Mouse (Mus musculus): ENCODE results near the gene Rpgrip1.

The Rpgrip1 gene

DNA sequence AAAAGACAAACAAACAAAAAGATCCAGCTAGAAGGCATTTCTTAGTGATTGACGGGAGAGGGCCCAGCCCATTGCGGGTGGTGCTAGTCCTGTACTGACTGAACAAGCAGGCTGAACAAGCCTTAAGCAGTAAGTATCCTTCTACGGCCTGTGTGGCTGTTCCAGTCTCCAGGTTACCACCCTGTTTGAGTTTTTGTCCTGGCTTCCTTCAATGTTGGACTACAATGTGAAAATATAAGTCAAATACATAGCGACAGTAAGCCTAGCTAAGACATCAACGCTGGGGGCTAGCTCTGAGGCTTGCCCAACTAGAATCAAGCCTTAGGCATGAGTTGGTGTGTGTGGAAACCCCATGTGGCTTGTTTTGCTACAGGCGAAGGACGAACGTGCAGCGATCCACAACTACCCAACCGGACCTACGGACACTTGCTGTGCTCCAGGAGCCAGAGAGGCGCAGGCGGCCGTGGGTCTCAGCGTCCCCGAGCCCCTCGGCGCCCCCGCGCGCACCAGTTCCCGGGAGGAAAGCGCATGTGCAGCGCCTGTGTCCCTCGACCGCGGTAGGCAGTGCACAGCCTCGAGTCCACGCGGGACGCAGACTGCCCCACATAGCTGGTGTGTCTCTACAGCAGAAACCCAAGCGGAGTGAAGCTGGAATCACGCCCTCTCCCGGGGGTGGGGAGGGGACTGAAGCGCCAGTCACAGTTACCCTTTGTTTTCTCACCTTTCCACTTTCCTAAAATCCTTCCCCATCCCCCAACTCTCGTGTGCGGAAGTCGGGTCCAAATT, 8.5 kb downstream of the Rpgrip1 start:
- no peak for DNase-seq (ENCODE audit: low read depth, low spot score)

GRCm38 (mm10) chr14:52120169-52120568, 9.7 kb downstream of the Rpgrip1 start:
- DNase-seq (ENCODE audit: low read depth, low spot score), result no peak

DNA sequence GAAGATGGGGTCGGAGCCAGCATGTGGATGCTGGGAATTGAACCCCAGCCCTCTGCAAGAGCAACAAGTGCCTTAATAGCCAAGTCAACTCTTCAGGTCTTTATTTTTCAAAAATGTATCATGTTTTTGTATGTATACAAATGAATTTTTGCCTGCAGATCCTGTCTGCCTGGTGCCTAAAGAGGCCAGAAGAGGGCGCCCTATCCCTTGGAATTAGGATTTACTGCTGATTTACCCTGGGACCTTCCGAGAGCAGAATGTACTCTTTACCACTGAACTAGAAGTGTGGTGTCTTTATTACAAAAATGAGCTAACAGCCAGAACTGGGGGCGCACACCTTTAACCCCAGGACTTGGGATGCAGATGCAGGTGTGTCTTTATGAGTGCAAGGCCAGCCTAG, 13.4 kb downstream of the Rpgrip1 start:
- peak; percentile 76 for DNase-seq (ENCODE audit: low read depth, low spot score)

DNA sequence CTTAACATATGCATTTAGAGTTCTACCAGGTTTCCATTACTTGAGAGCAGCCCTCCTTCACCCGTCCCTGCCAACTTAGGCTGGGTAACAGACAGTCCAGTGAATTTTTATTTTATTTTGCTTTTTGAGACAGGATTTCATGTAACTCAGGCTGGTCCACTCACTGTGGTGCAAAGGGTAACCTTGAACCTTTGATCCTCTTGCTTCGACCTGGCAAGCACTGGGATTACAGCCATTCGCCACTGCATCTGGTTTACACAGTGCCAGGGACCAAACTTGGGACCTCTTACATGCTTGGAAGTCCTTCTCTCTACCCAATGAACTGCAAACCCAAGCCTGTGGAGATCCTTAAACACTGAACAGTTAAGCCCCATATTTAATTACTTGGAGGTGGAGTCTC, 14.1 kb downstream of the Rpgrip1 start:
- no peak for DNase-seq (ENCODE audit: low read depth, low spot score)

- peak; percentile 66 for DNase-seq (ENCODE audit: low read depth, low spot score)
These were observed 23.1 kb downstream of the Rpgrip1 start for GRCm38 (mm10) chr14:52133584-52133983.

GRCm38 (mm10) chr14:52140577-52141444, 30.3 kb downstream of the Rpgrip1 start:
- DNase-seq (ENCODE audit: low read depth, low spot score), result peak; percentile 61

DNA sequence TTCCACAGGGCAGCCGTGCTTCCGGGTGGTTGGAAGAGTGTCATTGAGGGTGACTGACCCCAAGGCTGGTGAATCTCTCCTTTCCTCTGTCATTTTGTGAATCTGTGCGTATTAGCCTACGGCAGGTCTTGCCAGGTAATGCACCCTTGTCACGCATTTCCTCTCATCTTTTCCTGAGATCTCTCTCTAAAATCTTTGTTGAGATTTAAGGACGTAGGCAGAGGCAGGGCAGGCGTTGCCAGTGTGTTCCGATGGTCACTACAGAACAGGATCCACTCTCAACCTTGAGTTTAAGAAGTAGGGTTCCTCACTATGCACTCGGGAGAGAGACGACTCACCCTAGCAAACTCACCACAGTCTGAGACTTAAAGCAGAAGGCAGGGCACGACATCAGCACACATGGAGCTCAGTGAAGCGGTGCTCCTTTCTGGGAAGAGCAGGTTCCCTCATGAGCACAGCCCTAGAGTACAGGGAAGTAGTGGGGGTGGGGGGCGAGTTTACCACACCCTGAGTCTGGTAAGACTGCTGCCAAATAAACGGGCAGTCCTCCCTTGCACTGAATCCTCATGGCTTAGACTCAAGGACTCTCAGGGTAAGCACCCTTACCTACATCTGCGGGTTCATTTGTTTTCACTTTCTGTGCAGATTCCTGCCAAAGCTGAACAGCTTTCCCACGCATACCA, 31.1 kb downstream of the Rpgrip1 start:
- no peak for DNase-seq (ENCODE audit: low read depth, low spot score)

GRCm38 (mm10) chr14:52144165-52144564, 33.7 kb downstream of the Rpgrip1 start:
- DNase-seq (ENCODE audit: low read depth, low spot score), result no peak

DNA sequence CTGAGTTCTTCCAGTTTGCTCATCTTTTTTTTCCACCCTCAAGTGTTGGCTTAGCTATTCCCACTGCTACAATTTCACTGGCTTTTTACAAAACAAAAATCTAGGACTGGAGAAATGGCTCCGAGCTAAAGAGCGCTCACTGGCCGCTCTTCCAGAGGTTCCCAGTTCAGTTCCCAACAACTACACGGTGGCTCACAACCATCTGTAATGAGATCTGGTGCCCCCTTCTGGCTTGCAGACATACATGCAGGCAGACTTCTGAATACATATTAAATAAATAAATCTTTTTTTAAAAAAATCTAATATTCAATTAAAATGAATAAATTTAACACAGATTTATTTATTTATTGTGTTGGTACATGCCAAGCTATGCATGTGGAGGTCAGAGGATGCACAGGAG, 36.0 kb downstream of the Rpgrip1 start:
- peak; percentile 48 for DNase-seq (ENCODE audit: low read depth, low spot score)

DNA sequence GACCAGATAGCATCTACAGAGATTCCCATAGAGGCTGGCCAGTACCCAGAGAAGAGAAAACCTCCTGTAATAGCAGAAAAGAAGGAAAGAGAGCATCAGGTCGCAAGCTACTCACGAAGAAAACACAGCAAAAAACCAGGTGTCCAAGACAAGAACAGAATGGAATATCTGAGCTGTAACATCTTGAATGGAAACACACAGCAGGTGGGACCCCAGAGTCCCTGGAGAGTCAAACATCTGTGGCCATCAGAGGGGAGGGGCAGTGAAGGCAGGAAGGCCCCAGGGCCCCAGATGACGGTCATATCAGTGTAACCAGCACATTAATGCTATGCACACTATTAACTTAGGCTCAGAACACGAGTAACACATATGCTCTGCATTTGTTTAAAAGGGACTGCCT, 39.4 kb downstream of the Rpgrip1 start:
- DNase-seq (ENCODE audit: low read depth, low spot score), result peak; percentile 71

DNA sequence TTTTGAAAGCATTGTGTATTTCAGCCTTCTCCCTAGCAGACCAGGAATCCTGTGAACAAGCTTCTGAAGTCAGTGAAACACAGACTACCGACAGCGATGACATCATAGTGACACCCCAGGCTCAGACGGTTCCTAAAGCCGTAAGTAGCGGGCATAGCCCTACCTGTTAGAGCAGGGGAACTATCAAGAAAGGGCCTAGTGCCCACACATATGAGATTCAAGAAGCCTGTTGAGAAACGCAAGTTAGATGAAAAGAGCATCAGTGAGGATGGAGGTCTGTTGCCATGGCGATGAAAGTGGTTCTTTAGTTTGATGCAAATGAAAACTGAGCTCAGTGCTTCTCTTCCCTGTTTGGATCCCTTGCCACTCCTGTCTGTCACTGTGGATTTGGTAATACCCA, 41.7 kb downstream of the Rpgrip1 start:
- no peak for DNase-seq (ENCODE audit: low read depth, low spot score)

DNA sequence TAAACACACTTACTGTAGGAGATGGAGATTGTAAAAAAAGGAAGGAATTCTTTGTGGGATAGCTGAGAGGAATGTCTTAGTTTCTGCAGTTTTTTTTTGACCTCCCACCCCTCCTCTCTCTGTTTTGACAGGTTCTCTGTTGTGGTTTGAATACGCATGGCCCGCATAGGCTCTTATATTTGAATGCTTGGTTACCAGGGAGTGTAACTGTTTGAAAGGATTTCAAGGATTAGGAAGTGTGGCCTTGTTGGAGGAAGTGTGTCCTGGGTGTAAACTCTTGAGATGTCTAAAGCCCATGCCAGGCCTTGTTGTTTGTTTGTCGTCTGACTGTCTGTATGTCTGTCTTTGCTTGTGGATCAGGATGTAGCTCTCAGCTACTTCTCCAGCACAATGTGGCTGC, 42.1 kb downstream of the Rpgrip1 start:
- no peak for DNase-seq (ENCODE audit: low read depth, low spot score)

DNA sequence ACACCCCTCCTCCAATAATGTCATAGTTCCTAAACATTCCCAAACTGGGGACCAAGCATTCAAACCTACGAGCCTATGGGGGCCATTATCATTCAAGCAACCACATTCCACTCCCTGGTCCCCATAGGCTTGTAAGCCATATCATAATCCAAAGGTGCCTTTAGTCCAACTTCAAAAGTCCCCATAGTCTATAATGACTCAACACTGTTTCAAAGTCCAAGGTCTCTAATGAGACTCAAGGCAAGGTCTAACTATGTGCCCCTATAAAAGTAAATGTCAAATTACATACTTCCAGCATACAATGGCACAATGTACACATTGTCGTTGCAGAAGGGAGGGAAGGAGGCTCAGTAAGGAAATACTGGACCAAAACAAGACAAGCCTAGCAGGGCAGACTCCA, 44.5 kb downstream of the Rpgrip1 start:
- no peak for DNase-seq (ENCODE audit: low read depth, low spot score)

DNA sequence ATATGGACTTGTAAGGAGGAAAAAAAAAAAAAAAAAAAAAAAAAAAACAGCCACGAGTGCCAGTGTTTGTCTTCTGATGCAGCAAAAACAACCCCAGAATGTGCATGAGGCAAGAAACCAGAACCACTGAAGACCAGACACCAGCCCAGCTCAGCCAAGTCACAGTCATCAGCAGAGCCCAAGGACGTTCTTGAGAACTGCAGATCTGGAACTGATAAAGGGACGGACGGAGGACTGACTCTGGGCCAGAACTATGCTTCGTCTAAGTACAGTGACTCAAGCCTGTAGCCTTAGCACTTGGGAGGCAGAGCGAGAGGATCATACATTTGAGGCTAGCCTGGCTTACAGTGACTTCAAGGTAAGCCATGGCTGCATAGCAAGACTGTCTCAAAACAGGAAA, 50.4 kb downstream of the Rpgrip1 start:
- no peak for DNase-seq (ENCODE audit: low read depth, low spot score)

- DNase-seq (ENCODE audit: low read depth, low spot score), result peak; percentile 73
These were observed 56.1 kb downstream of the Rpgrip1 start for GRCm38 (mm10) chr14:52166571-52166970.

DNA sequence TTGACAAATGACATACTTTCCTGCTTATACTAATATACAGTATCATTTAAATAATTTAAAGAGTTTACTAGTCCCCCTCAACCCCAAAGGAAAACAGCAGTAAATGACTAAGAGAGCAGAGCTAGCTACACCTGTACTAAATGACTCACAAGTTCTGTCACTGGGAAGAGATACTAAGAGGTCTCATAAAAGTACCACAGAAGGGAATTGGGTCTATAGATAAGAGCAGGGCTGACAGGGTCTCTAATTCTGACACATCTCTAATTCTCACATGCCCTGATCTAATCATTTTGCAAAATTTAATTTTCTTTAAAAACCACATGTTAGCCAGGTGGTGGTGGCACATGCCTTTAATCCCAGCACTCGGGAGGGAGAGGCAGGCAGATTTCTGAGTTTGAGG, 78.3 kb downstream of the Rpgrip1 start:
- DNase-seq (ENCODE audit: low read depth, low spot score), result no peak

DNA sequence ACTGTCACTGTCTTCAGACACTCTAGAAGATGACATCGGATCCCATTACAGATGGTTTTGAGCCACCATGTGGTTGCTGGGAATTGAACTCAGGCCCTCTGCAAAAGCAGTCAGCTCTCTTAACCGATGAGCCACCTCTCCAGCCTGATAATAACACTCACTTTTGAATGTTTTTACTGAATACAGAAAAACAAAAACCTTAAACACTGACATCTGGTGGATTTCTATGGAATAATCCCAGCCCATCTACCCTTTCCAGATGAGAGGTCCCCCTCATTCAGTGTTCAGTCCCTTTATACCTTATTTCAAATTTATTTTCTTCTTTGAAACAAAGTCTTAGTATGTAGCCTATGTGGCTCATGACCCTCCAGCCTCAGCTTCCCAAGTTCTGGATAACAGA, 79.0 kb downstream of the Rpgrip1 start:
- no peak for DNase-seq (ENCODE audit: low read depth, low spot score)

GRCm38 (mm10) chr14:52190740-52191359, 80.3 kb downstream of the Rpgrip1 start:
- peak; percentile 74 for DNase-seq (ENCODE audit: low read depth, low spot score)

- DNase-seq (ENCODE audit: low read depth, low spot score), result peak; percentile 86
These were observed 85.2 kb downstream of the Rpgrip1 start for GRCm38 (mm10) chr14:52195691-52196090.

DNA sequence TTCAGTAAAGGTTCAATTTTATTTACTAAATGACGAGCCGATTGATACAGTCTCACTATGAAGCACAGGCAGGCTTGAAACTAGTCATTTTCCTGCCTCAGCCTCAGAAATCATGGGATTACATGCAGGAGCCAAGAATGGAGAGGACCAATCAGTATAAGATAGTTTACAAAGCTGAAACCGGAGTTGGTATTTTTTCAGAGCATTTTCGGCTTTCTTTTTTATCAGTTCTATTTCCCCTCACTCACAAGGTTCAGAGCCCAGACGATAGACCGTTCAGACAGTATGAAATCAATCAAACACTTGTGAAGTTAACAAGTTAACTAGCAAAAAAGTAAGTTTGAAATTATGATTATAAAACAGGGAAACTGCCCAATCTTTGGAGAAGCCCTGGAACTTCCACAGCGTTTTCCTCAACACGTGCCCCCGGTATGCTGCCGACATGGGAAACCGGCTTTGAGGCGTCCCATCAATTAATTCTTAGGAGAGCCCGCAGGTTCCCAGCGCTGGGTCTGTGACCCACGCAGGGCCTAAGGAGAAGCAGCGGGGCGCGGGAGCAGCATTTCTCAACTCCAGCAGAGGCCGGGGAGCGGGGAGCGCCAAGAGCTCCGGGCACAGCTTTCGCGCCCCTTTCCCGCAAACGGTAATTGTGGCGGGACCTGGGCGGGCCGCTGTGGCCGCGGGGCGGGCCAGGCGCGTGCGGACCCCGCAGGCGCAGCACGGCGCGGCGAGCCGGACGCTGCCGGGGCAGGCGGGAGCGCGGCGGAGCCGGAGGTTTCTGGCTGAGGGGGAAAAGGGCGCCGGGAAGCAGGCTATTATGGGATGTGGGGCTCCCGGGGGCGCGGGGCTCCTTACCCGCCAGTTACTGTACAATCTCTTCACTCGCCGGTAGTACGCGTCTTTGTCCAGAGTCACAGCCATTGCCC, 86.0 kb downstream of the Rpgrip1 start:
- peak; percentile 59 for DNase-seq (ENCODE audit: low read depth, low spot score)

All from A20 (cell line).